Mouse (Mus musculus): Measurements from ENCODE around the gene Dlx5. TPM values are rescaled to one million over a fixed set of nuclear protein-coding genes. Genes with fewer than 3 reads are reported as not detected.

Dlx5 gene
- polyA plus RNA-seq, 1 experiment from 2014 or later = 9.7 TPM

DNA sequence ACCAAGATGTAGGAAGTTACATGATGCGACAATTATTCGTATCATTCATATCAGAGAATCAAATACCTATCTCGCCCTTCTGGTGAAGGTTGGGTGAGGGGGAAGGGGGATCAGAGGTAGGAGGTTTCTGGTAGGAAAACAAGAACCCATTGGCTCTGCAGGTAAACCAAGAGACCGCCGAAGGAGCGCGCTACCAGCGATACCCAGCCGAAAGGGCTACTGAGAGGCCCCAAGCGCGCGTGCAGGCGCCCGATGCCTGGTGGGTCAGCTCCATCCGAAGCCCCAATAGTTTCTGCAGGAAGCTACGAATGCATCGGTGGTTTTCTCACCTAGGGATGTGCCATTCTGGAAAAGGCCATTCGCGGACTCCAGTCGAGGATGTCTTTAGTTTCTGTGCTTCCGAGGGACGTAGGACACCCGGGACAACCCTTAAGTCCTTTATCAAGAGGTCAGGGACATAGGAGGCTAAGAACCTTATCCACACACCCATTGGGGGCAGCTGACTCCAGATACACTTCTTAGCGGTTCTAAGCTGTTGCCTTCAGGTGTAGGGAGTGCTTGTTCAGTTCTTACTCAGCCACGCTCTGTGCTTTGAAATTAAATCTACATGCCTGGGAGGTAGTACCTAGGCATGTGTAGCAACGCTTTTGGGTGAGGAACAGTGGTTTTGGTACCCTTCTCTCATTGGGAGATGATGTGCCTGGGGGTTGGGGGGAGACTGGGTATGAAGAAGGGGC is 31.4 kb downstream of the Dlx5 start:
- Histone ChIP-seq H3K27ac (ENCODE audit: low read length) (peak overlapping the region; percentile 20; the same call in 1 of the 2 replicates), H3K9ac (ENCODE audit: low read depth, low read length) (no peak overlapping the region), H3K9me3 (replicated peaks; ENCODE audit: control insufficient read depth, low read length, poor library complexity, severe bottlenecking) (no peaks in the 10 kb centered on the region), H3K4me2 (ENCODE audit: low read length) (peak overlapping the region; percentile 13; the same call in 1 of the 2 replicates), H3K36me3 (ENCODE audit: control insufficient read depth, insufficient read depth, low read length) (no peaks in the 10 kb centered on the region), H3K4me1 (ENCODE audit: control insufficient read depth, insufficient read depth, low read length) (no peaks in the 10 kb centered on the region), H3K4me3 (ENCODE audit: low read depth, low read length) (no peak overlapping the region), H3K27me3 (ENCODE audit: control insufficient read depth, insufficient read depth, low read depth, low read length) (peaks cover 57% of the 10 kb centered on the region)
- 2% methylated on average over 26 of the region's 26 CpGs for WGBS
- ATAC-seq = no peak

DNA sequence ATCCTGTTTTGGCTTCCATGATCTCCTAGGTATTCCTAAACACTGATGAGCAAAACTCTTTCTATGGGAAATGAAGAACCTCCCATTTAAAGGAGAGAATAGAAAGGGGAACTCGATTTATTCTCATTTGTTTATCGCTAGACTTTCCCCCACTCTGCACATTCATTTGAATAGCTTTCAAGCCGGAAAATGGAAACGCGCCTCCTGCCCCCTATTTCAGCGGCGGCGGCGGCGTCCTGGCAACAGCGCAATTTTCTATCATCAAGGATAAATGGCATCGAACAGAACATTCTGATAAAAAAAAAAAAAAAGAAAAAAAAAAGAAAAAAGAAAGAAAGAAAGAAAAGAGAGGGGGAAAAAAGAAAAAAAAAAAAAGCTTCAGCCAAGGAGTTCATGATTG is 32.1 kb downstream of the Dlx5 start:
- Histone ChIP-seq H3K36me3 (ENCODE audit: control insufficient read depth, insufficient read depth, low read length) (no peaks in the 10 kb centered on the region), H3K4me1 (ENCODE audit: control insufficient read depth, insufficient read depth, low read length) (no peaks in the 10 kb centered on the region), H3K4me3 (ENCODE audit: low read depth, low read length) (no peak overlapping the region), H3K9me3 (replicated peaks; ENCODE audit: control insufficient read depth, low read length, poor library complexity, severe bottlenecking) (no peaks in the 10 kb centered on the region), H3K4me2 (ENCODE audit: low read length) (no peak overlapping the region), H3K27me3 (ENCODE audit: control insufficient read depth, insufficient read depth, low read depth, low read length) (peaks cover 56% of the 10 kb centered on the region), H3K9ac (ENCODE audit: low read depth, low read length) (no peak overlapping the region), H3K27ac (ENCODE audit: low read length) (no peak overlapping the region)
- under 1% methylated on average over 12 of the region's 12 CpGs for WGBS
- no peak for ATAC-seq

DNA sequence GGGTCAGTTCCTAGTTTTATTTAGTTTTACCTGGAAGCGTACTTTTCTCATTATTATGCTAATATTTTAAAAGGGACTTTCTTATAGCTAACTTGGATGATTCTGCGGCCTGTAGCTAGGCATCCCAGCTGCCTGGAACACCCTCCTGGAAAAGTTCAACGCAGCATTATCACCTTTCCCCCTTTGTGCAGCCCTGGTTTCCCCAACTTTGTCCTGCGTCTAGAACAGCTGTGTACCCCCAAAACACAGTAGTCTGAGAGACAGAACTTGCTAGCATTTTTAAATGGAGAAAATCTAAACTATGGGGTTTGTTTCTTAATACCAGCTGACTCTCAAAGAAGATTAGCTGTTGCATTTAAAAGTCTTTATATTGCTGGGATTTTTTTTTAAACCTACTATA is 33.3 kb downstream of the Dlx5 start:
- no peaks in the 10 kb centered on the region for H3K9me3 ChIP-seq (replicated peaks; ENCODE audit: control insufficient read depth, low read length, poor library complexity, severe bottlenecking)
- H3K36me3 ChIP-seq (ENCODE audit: control insufficient read depth, insufficient read depth, low read length) = no peaks in the 10 kb centered on the region
- no peak overlapping the region for H3K4me3 ChIP-seq (ENCODE audit: low read depth, low read length)
- H3K9ac ChIP-seq (ENCODE audit: low read depth, low read length) = no peak overlapping the region
- no peaks in the 10 kb centered on the region for H3K4me1 ChIP-seq (ENCODE audit: control insufficient read depth, insufficient read depth, low read length)
- ATAC-seq = no peak
- peaks cover 49% of the 10 kb centered on the region for H3K27me3 ChIP-seq (ENCODE audit: control insufficient read depth, insufficient read depth, low read depth, low read length)
- no peak overlapping the region for H3K4me2 ChIP-seq (ENCODE audit: low read length)
- WGBS = 12% methylated on average over 4 of the region's 4 CpGs
- no peak overlapping the region for H3K27ac ChIP-seq (ENCODE audit: low read length)

DNA sequence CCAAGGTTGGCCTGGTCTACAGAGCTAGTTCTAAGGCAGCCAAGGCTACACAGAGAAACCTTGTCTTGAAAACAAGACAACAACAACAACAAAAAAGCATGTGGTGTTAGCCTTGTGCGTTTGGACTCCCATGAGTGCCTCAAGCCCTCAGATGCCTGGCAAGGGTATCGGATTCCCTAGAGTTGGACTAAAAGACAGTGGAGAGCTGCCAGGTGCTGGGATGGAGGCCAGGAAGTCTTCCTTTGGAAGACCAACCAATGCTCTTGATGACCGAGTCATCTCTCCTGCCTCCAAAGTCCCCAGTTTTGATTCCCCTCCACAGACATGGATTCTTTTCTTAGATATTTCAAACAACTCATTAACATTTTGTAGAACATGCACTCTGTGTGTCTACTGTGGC is 48.6 kb downstream of the Dlx5 start:
- Histone ChIP-seq H3K9ac (ENCODE audit: low read depth, low read length) (no peak overlapping the region), H3K4me3 (ENCODE audit: low read depth, low read length) (no peak overlapping the region), H3K9me3 (replicated peaks; ENCODE audit: control insufficient read depth, low read length, poor library complexity, severe bottlenecking) (no peaks in the 10 kb centered on the region), H3K27ac (ENCODE audit: low read length) (no peak overlapping the region), H3K36me3 (ENCODE audit: control insufficient read depth, insufficient read depth, low read length) (no peaks in the 10 kb centered on the region), H3K4me2 (ENCODE audit: low read length) (no peak overlapping the region), H3K4me1 (ENCODE audit: control insufficient read depth, insufficient read depth, low read length) (no peaks in the 10 kb centered on the region), H3K27me3 (ENCODE audit: control insufficient read depth, insufficient read depth, low read depth, low read length) (no peaks in the 10 kb centered on the region)
- no peak for ATAC-seq
- WGBS = 84% methylated on average over 3 of the region's 3 CpGs

DNA sequence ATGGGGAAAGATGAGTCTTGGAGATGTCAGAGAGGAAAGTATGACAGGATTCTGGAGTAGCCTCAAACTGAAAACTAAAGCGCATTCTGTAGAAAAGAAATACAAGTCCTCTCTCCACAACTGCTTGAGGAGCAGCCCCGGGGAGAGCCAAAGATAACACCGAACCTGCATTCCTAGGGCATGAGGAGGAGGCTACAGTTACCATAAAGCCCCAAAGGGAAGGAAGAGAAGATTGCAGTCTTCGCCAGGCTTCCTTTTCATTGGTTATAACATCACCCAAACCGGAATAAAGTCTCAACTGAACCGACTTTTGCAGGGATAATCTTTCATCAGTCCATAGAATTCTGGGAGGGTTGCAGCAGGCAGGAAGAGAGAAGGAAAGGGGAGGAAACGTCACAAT is 51.4 kb downstream of the Dlx5 start:
- Histone ChIP-seq H3K9me3 (replicated peaks; ENCODE audit: control insufficient read depth, low read length, poor library complexity, severe bottlenecking) (no peaks in the 10 kb centered on the region), H3K36me3 (ENCODE audit: control insufficient read depth, insufficient read depth, low read length) (no peaks in the 10 kb centered on the region), H3K4me1 (ENCODE audit: control insufficient read depth, insufficient read depth, low read length) (no peaks in the 10 kb centered on the region), H3K9ac (ENCODE audit: low read depth, low read length) (no peak overlapping the region), H3K4me3 (ENCODE audit: low read depth, low read length) (no peak overlapping the region), H3K27me3 (ENCODE audit: control insufficient read depth, insufficient read depth, low read depth, low read length) (no peaks in the 10 kb centered on the region), H3K27ac (ENCODE audit: low read length) (no peak overlapping the region), H3K4me2 (ENCODE audit: low read length) (no peak overlapping the region)
- WGBS = 78% methylated on average over 7 of the region's 7 CpGs
- no peak for ATAC-seq

Other genes starting within 250 kb of the Dlx5 start
- gene Dlx6, start 18.8 kb downstream of the Dlx5 start, polyA plus RNA-seq (2015; fragmentation: Nextera tagmentation; extraction: Ambion mirVana) = 1.3 and 3.0 TPM in 2 replicates
- 7.4 and 7.8 TPM in 2 replicates for gene Sdhaf3, start 73.9 kb upstream of the Dlx5 start, polyA plus RNA-seq (2015; fragmentation: Nextera tagmentation; extraction: Ambion mirVana)